In the genomic region with DNA sequence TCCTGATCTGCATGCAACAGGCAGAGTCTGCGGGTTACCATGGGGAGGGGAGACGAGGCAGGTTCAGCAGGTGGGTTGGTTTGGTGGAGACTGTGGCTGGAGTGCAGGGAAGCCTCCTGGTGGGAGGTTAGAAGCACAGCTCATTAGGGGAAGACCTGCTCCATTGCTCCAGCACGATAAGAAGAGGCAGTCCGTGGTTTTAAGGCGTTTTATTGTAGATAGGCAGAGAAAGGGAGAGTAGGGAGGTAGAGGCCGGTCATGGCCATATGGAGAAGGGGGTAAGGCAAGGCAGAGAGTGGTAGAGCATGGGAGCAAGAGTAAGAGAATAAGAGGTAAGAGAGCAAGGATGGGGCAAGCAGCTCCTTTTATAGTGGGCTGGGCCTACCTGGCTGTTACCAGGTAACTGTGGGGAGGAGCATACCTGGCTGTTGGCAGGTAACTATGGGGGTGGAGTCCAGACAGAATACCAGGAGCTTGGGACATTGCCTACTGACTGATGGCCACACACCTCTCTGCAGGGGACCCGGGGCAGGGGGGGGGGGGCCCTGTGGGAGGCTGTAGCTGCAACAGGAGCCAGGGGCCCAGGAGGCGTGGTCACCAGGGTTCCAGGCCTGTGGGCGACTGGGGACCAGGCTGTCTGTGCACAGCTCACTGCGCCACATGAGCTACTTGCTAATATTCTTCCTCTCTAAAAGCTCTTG, we compare ENCODE assay signal across 17 mouse cellular contexts. TPM values are rescaled to one million over a fixed set of nuclear protein-coding genes. Genes with fewer than 3 reads are reported as not detected.
DNase-seq lines count a peak whose midpoint lies in the region; ATAC-seq lines count a peak whose summit lies in the region.
"Had no signal": no experiment of that assay in that cellular context is flagged by ENCODE, and none has a peak within 500 bp of the region (broad histone marks: within the 10 kb centered on the region; RNA-seq: fewer than 3 reads in every experiment).

No protein-coding gene starts in this region.

- peak; percentile 59 for ATAC-seq in intestine, embryonic 15.5 days
- ATAC-seq in liver, embryonic 15.5 days (ENCODE audit: insufficient read depth): peak; percentile 69

- H3K9ac ChIP-seq in intestine, embryonic 15.5 days: no peak overlapping the region
- no peak overlapping the region for H3K9ac ChIP-seq in liver, embryonic 15.5 days
- H3K9ac ChIP-seq: midbrain, embryonic 12.5 days; neural tube, embryonic 15.5 days had no signal

- H3K36me3 ChIP-seq in intestine, embryonic 15.5 days: no peaks in the 10 kb centered on the region
- no peaks in the 10 kb centered on the region for H3K36me3 ChIP-seq in liver, embryonic 15.5 days (replicated peaks)
- H3K36me3 ChIP-seq: forebrain, embryonic 10.5 days; midbrain, embryonic 12.5 days; neural tube, embryonic 15.5 days had no signal

- no peak overlapping the region for H3K4me3 ChIP-seq in intestine, embryonic 15.5 days (replicated peaks)
- H3K4me3 ChIP-seq in liver, embryonic 15.5 days (replicated peaks): no peak overlapping the region
- H3K4me3 ChIP-seq: forebrain, embryonic 10.5 days; midbrain, embryonic 12.5 days; myocyte; neural tube, embryonic 15.5 days had no signal

- H3K27me3 ChIP-seq in intestine, embryonic 15.5 days (replicated peaks): no peaks in the 10 kb centered on the region
- no peaks in the 10 kb centered on the region for H3K27me3 ChIP-seq in liver, embryonic 15.5 days
- H3K27me3 ChIP-seq: midbrain, embryonic 12.5 days; neural tube, embryonic 15.5 days had no signal

- peak; percentile 25 for DNase-seq in lung, postnatal 36 days
- no peak for DNase-seq in lung, postnatal 10 days
- no peak for DNase-seq in thymus, postnatal 10 days (ENCODE audit: low spot score in 2 of 2)
- DNase-seq in adipocyte (ENCODE audit: low spot score): no peak
- DNase-seq in cerebellum, adult 11 months: no peak
- DNase-seq: cerebellum, postnatal 25 days; gastrocnemius, postnatal 10 days; heart, adult 18-20 months; kidney, adult 8-10 months; lung, postnatal 4 days; thymus, adult 2 months had no signal

- 50% methylated on average over 10 of the region's 10 CpGs for WGBS in intestine, embryonic 15.5 days
- 29% methylated on average over 10 of the region's 10 CpGs for WGBS in liver, embryonic 15.5 days (ENCODE audit: insufficient replicate concordance)

- H3K4me2 ChIP-seq in intestine, embryonic 15.5 days (replicated peaks): no peak overlapping the region
- H3K4me2 ChIP-seq in liver, embryonic 15.5 days: peak overlapping the region; percentile 9; the same call in 1 of the 2 replicates
- H3K4me2 ChIP-seq: midbrain, embryonic 12.5 days; neural tube, embryonic 15.5 days had no signal

- no peak overlapping the region for H3K27ac ChIP-seq in intestine, embryonic 15.5 days
- H3K27ac ChIP-seq in liver, embryonic 15.5 days (replicated peaks): no peak overlapping the region
- H3K27ac ChIP-seq: forebrain, embryonic 10.5 days; midbrain, embryonic 12.5 days; neural tube, embryonic 15.5 days had no signal

- no peaks in the 10 kb centered on the region for H3K4me1 ChIP-seq in intestine, embryonic 15.5 days (replicated peaks)
- H3K4me1 ChIP-seq in liver, embryonic 15.5 days (replicated peaks): peaks cover 33% of the 10 kb centered on the region
- H3K4me1 ChIP-seq: midbrain, embryonic 12.5 days; neural tube, embryonic 15.5 days had no signal

- no peaks in the 10 kb centered on the region for H3K9me3 ChIP-seq in intestine, embryonic 15.5 days
- no peaks in the 10 kb centered on the region for H3K9me3 ChIP-seq in liver, embryonic 15.5 days (replicated peaks)
- H3K9me3 ChIP-seq: neural tube, embryonic 15.5 days had no signal

RNA-seq across cellular contexts. Expression of gene Mblac2, which starts 32.4 kb away (rescaled TPM):
- 8.4 and 9.2 TPM in 2 replicates for polyA plus RNA-seq in intestine, embryonic 15.5 days (2015; fragmentation: Nextera tagmentation; extraction: Ambion mirVana)
- polyA plus RNA-seq in liver, embryonic 15.5 days (2015; fragmentation: Nextera tagmentation; extraction: Ambion mirVana): 3.4 and 3.7 TPM in 2 replicates

RNA-seq across cellular contexts. Expression of gene Polr3g, which starts 32.7 kb away (rescaled TPM):
- polyA plus RNA-seq in intestine, embryonic 15.5 days (2015; fragmentation: Nextera tagmentation; extraction: Ambion mirVana): 16.7 and 17.2 TPM in 2 replicates
- 7.8 and 10.0 TPM in 2 replicates for polyA plus RNA-seq in liver, embryonic 15.5 days (2015; fragmentation: Nextera tagmentation; extraction: Ambion mirVana)

RNA-seq across cellular contexts. Expression of gene Cetn3, which starts 39.3 kb away (rescaled TPM):
- 175 and 207 TPM in 2 replicates for polyA plus RNA-seq in intestine, embryonic 15.5 days (2015; fragmentation: Nextera tagmentation; extraction: Ambion mirVana)
- 68.7 and 88.5 TPM in 2 replicates for polyA plus RNA-seq in liver, embryonic 15.5 days (2015; fragmentation: Nextera tagmentation; extraction: Ambion mirVana)
